Mouse (Mus musculus) G1E (cell line): ENCODE results near the gene Gtf3a. TPM values are rescaled to one million over a fixed set of nuclear protein-coding genes. Genes with fewer than 3 reads are reported as not detected.

Source experiments
- ATAC-seq: 2 replicates; pipeline ENCODE4 v1.8.0; 2016; ENCODE audit warnings: mild to moderate bottlenecking; ENCODE audit not compliant: insufficient number of reproducible peaks, poor library complexity, low FRiP score, severe bottlenecking; ENCODE audit errors: extremely low read depth
- DNase-seq: peaks from one replicate; pipeline ENCODE4 v3.0.0; 2012; ENCODE audit warnings: low spot score
- H3K27me3 ChIP-seq: 2 replicates; pipeline ENCODE4 v1.6.1; 2012; ENCODE audit warnings: mild to moderate bottlenecking, low read length, inconsistent platforms; ENCODE audit not compliant: insufficient read depth
- H3K36me3 ChIP-seq: replicated peaks from 2 replicates; pipeline ENCODE3; 2012; ENCODE audit warnings: mild to moderate bottlenecking, inconsistent platforms
- H3K4me1 ChIP-seq: 2 replicates; pipeline ENCODE4 v1.6.1; 2012; ENCODE audit warnings: low read depth, low read length, inconsistent platforms, mixed read lengths; ENCODE audit not compliant: insufficient read depth
- H3K4me3 ChIP-seq: 2 replicates; pipeline ENCODE4 v1.5.1; 2012; ENCODE audit warnings: low read depth, mild to moderate bottlenecking, inconsistent platforms, low read length, moderate library complexity, mixed read lengths
- H3K9me3 ChIP-seq: replicated peaks from 2 replicates; pipeline ENCODE4 v1.6.1; 2012; ENCODE audit warnings: inconsistent platforms
- CTCF ChIP-seq: IDR thresholded peaks from 2 replicates; pipeline ENCODE4 v1.5.1; 2012; ENCODE audit warnings: low read depth, low read length, inconsistent platforms, mixed read lengths
- GATA1 ChIP-seq: IDR thresholded peaks from 2 replicates; pipeline ENCODE4 v1.6.1; 2012; ENCODE audit warnings: borderline replicate concordance, low read length, inconsistent platforms, mixed read lengths
- GATA2 ChIP-seq: IDR thresholded peaks from 2 replicates; pipeline ENCODE4 v1.6.1; 2012; ENCODE audit warnings: low read depth, low read length, inconsistent platforms, borderline replicate concordance
- POLR2AphosphoS5 ChIP-seq: IDR thresholded peaks from 2 replicates; pipeline ENCODE4 v1.6.1; 2012; ENCODE audit warnings: low read depth, low read length, inconsistent platforms; ENCODE audit not compliant: insufficient replicate concordance
- TAL1 ChIP-seq: conservative IDR thresholded peaks from 2 replicates; pipeline ENCODE4 v1.6.1; 2012; ENCODE audit warnings: low read depth, low read length, inconsistent platforms, mixed read lengths
- polyA plus RNA-seq: library from polyadenylated mRNA; stranded (reverse); fragments of >175 nt; gene quantifications from 2 replicates; pipeline ENCODE4 v1.2.3, GENCODE M21; 2012
- total RNA-seq, 2 experiments: library from RNA; stranded (forward) in 1 of 2; stranded (reverse) in 1 of 2; fragments of 200-1000 nt in 1 of 2; fragments of >200 nt in 1 of 2; fragmentation: Nextera tagmentation in 1 of 2; gene quantifications; 2 replicates each; pipeline ENCODE4 v1.2.3; 2014 to 2017

The Gtf3a gene
- total and polyA plus RNA-seq, 3 experiments = 172 to 214 (median 193) TPM

DNA sequence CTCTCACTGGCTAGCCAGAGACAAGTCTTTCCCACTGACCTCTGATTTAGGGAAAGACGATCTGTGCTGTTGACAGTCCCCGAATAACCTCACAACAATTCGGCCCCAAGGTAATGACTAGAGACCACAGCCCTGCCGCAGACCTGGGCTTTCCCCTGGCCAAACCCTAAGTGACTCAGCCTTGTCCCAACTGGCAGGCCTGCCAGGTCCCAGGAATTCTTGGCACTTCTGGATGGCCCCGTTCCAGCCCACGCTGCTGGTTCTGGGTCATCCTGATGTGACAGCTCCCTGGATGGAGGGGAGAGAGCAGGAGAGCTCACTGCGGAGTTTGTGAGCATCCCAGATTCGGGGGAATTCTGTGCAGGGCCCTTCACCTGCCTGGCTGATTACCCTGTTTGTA lies 45.1 kb downstream of the Gtf3a start:
- no peak for ATAC-seq
- no peak for DNase-seq
- Histone ChIP-seq H3K4me3 (no peak overlapping the region), H3K9me3 (no peaks in the 10 kb centered on the region), H3K27me3 (peaks cover 3% of the 10 kb centered on the region; the same call in 1 of the 2 replicates), H3K36me3 (no peaks in the 10 kb centered on the region), H3K4me1 (no peaks in the 10 kb centered on the region)
- no peak for TF ChIP-seq GATA1
- no peak for TF ChIP-seq GATA2
- no peak for TF ChIP-seq POLR2AphosphoS5
- TF ChIP-seq TAL1 = no peak

- no peak for ATAC-seq
- H3K36me3 ChIP-seq = no peaks in the 10 kb centered on the region
- no peaks in the 10 kb centered on the region for H3K4me1 ChIP-seq
- DNase-seq = no peak
- TF ChIP-seq GATA2 = no peak
- peaks cover 3% of the 10 kb centered on the region; the same call in 1 of the 2 replicates for H3K27me3 ChIP-seq
- H3K9me3 ChIP-seq = no peaks in the 10 kb centered on the region; the same call in 1 of the 2 replicates
- no peak overlapping the region for H3K4me3 ChIP-seq
Measured at GRCm38 (mm10) chr5:146994973-146995372, 46.5 kb downstream of the Gtf3a start.

- ATAC-seq (no peak), DNase-seq (no peak)
- H3K4me1 ChIP-seq = no peaks in the 10 kb centered on the region
- H3K36me3 ChIP-seq = no peaks in the 10 kb centered on the region
- TF ChIP-seq GATA1 (no peak), TAL1 (no peak)
- no peaks in the 10 kb centered on the region; the same call in 1 of the 2 replicates for H3K9me3 ChIP-seq
- H3K4me3 ChIP-seq = no peak overlapping the region
- peaks cover 3% of the 10 kb centered on the region; the same call in 1 of the 2 replicates for H3K27me3 ChIP-seq
Measured at GRCm38 (mm10) chr5:146996812-146997211, 48.4 kb downstream of the Gtf3a start.

DNA sequence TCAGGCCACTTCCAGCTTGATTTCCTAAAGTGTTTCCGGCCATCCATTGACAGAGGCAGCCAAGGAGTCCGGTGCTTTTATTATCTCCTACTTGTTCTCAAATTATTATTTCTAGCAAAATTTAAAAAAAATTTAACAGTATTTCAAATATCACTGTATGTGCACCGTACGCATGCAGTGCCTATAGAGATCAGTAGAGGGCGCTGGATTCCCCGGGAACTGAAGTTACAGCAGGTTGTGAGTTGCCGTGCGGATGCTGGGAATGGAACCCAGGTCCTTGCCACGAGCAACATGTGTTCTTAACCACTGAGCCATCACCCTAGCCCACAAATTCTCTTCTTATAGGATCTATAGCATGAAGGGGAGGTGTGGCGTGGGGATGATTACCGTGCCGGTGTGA lies 50.3 kb downstream of the Gtf3a start:
- Histone ChIP-seq H3K9me3 (peaks cover 5% of the 10 kb centered on the region), H3K27me3 (peaks cover under 1% of the 10 kb centered on the region; the same call in 1 of the 2 replicates), H3K36me3 (no peaks in the 10 kb centered on the region), H3K4me1 (no peaks in the 10 kb centered on the region), H3K4me3 (no peak overlapping the region)
- DNase-seq (no peak), ATAC-seq (no peak)
- TF ChIP-seq POLR2AphosphoS5 (no peak), CTCF (no peak), TAL1 (no peak), GATA1 (no peak), GATA2 (no peak)

GRCm38 (mm10) chr5:147001312-147001711 lies 52.9 kb downstream of the Gtf3a start:
- H3K9me3 ChIP-seq = peaks cover 5% of the 10 kb centered on the region
- no peak for ATAC-seq
- TF ChIP-seq GATA1 (no peak), TAL1 (no peak), CTCF (no peak), POLR2AphosphoS5 (no peak), GATA2 (no peak)
- 0 out of 2 replicates have a peak, but pooled peaks cover 2% of the 10 kb centered on the region for H3K4me1 ChIP-seq
- H3K27me3 ChIP-seq = peaks cover 7% of the 10 kb centered on the region; the same call in 1 of the 2 replicates
- DNase-seq = no peak
- H3K36me3 ChIP-seq = no peaks in the 10 kb centered on the region
- H3K4me3 ChIP-seq = no peak overlapping the region

GRCm38 (mm10) chr5:147003303-147003702 lies 54.8 kb downstream of the Gtf3a start:
- H3K4me3 ChIP-seq = no peak overlapping the region
- DNase-seq (no peak), ATAC-seq (no peak)
- H3K36me3 ChIP-seq = no peaks in the 10 kb centered on the region
- peaks cover 7% of the 10 kb centered on the region; the same call in 1 of the 2 replicates for H3K27me3 ChIP-seq
- 0 out of 2 replicates have a peak, but pooled peaks cover 2% of the 10 kb centered on the region for H3K4me1 ChIP-seq
- TF ChIP-seq POLR2AphosphoS5 = no peak
- TF ChIP-seq TAL1 = no peak
- no peak for TF ChIP-seq CTCF
- no peak for TF ChIP-seq GATA2
- TF ChIP-seq GATA1 = no peak
- H3K9me3 ChIP-seq = peaks cover 5% of the 10 kb centered on the region

Other genes starting within 250 kb of the Gtf3a start
- gene Usp12, start 153.7 kb upstream of the Gtf3a start, total RNA-seq (2014; fragmentation: Nextera tagmentation) = 24.1 and 28.8 TPM in 2 replicates
- gene Usp12, start 153.7 kb upstream of the Gtf3a start, total RNA-seq (2017) = 24.0 and 27.7 TPM in 2 replicates
- 6.7 and 9.1 TPM in 2 replicates for gene Usp12, start 153.7 kb upstream of the Gtf3a start, polyA plus RNA-seq
- gene Rpl21, start 115.8 kb upstream of the Gtf3a start, total RNA-seq (2014; fragmentation: Nextera tagmentation) = 2,344 and 2,765 TPM in 2 replicates
- gene Rpl21, start 115.8 kb upstream of the Gtf3a start, total RNA-seq (2017) = 1,460 and 1,729 TPM in 2 replicates
- 302 and 388 TPM in 2 replicates for gene Rpl21, start 115.8 kb upstream of the Gtf3a start, polyA plus RNA-seq
- 19.7 and 24.1 TPM in 2 replicates for gene Rasl11a, start 103.6 kb upstream of the Gtf3a start, total RNA-seq (2014; fragmentation: Nextera tagmentation)
- gene Rasl11a, start 103.6 kb upstream of the Gtf3a start, total RNA-seq (2017) = 126 and 139 TPM in 2 replicates
- 86.7 and 87.5 TPM in 2 replicates for gene Rasl11a, start 103.6 kb upstream of the Gtf3a start, polyA plus RNA-seq
- 11.5 and 14.4 TPM in 2 replicates for gene Mtif3, start 15.1 kb downstream of the Gtf3a start, total RNA-seq (2014; fragmentation: Nextera tagmentation)
- 27.5 and 28.9 TPM in 2 replicates for gene Mtif3, start 15.1 kb downstream of the Gtf3a start, total RNA-seq (2017)
- 4.8 and 7.6 TPM in 2 replicates for gene Mtif3, start 15.1 kb downstream of the Gtf3a start, polyA plus RNA-seq
- gene Lnx2, start 127.9 kb downstream of the Gtf3a start, total RNA-seq (2014; fragmentation: Nextera tagmentation) = 28.4 and 34.4 TPM in 2 replicates
- gene Lnx2, start 127.9 kb downstream of the Gtf3a start, total RNA-seq (2017) = 13.1 TPM in 2 replicates
- gene Lnx2, start 127.9 kb downstream of the Gtf3a start, polyA plus RNA-seq = 15.9 and 18.8 TPM in 2 replicates
- 107 and 124 TPM in 2 replicates for gene Polr1d, start 128.4 kb downstream of the Gtf3a start, total RNA-seq (2014; fragmentation: Nextera tagmentation)
- 186 and 188 TPM in 2 replicates for gene Polr1d, start 128.4 kb downstream of the Gtf3a start, total RNA-seq (2017)
- 113 and 131 TPM in 2 replicates for gene Polr1d, start 128.4 kb downstream of the Gtf3a start, polyA plus RNA-seq
- gene Gsx1, start 240.0 kb downstream of the Gtf3a start, total RNA-seq (2014; fragmentation: Nextera tagmentation) = not detected in 2 replicates
- 0.12 TPM in 1 of 2 replicates, not detected in the other for gene Gsx1, start 240.0 kb downstream of the Gtf3a start, total RNA-seq (2017)
- gene Gsx1, start 240.0 kb downstream of the Gtf3a start, polyA plus RNA-seq = not detected in 2 replicates